Mouse (Mus musculus) effector memory CD4-positive, alpha-beta T cell, adult 5 months (primary cell): ENCODE measurements around the gene Gm14412. TPM values are rescaled to one million over a fixed set of nuclear protein-coding genes. Genes with fewer than 3 reads are reported as not detected.

Experiments used
- polyA plus RNA-seq: library from polyadenylated mRNA; unstranded; fragments of 100-300 nt; shearing (Covaris generic); gene quantifications from one replicate; pipeline ENCODE4 v1.2.1, GENCODE M21; 2017

The Gm14412 gene
- not detected for polyA plus RNA-seq

DNA sequence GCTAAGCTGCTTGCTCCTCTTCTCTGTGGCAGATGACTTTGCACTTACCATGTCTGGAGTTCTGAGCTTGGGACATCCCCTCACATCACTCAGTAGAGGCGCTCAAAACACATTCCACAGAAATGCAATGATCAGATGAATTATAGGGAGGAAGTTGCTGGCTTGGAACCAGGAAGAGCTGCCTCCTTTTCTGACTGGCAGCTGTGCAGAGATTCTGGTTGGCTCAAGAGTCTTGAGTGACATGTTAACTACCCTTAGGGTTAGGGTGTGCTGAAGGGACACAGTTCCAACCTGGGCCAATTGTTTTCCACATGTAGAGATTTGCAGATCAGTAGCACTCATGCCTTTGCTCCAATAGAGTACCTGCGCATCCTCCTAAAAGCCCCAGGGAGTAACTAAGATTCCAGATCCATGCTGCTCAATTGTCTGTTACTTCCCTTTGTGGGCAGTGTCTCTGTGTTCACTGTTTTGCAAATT is at the start of gene Gm14412:
Gene Gm14412 (minus strand): TSS at position 51 of the 477 bp plus-strand sequence.

DNA sequence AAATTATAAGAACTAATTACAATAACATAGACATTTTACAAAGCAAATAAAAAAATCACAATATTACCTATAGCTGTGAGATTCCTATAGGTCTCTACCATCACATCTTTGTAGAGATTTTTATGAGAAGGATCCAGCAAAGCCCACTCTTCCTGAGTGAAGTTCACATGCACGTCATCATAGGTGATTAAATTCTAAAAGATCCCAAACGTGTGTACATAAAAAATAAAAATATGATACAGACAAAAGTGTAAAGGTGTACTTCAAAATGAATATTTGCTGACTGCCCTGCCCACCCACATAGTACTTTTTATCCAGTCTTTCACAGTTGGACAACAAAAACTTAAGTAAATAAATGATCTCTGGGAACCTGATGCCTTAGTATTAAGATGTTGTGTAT is 57.2 kb downstream of the Gm14412 start, which contains the start of gene Gm14409:
Gene Gm14409 (minus strand): TSS at position 101 of the 400 bp plus-strand sequence.

Other genes with a start within 250 kb of the Gm14412 start
- gene Gm14401, start 250.0 kb downstream of the Gm14412 start, polyA plus RNA-seq = not detected
- 4.5 TPM for gene Gm14410, start 117.9 kb downstream of the Gm14412 start, polyA plus RNA-seq
- not detected for gene Gm14409, start 57.3 kb downstream of the Gm14412 start, polyA plus RNA-seq
- not detected for gene Gm14418, start 74.0 kb upstream of the Gm14412 start, polyA plus RNA-seq
- 4.1 TPM for gene Zfp970, start 140.4 kb upstream of the Gm14412 start, polyA plus RNA-seq
- not detected for gene Gm14403, start 173.9 kb upstream of the Gm14412 start, polyA plus RNA-seq